Mouse (Mus musculus) embryonic stem cell, embryonic (primary cell): Measurements from ENCODE around the gene Olfr149.
"Not testable (repeated sequence)": the region's sequence is repeated elsewhere in the genome, so short reads cannot be mapped to it uniquely, and the experiment has no call there.

ENCODE experiments used
- CTCF ChIA-PET, 4 experiments: fragments of 300-600 bp in 2 of 4; fragments of 350-600 bp in 2 of 4; sonication (Branson Sonifier 250); formaldehyde crosslinking; loops; one replicate each; lab custom pipeline; 2022; ENCODE audit warnings: inconsistent platforms in 2 of 4; lab: Charles Lee
- POLR2A ChIA-PET, 4 experiments: fragments of 300-600 bp in 2 of 4; fragments of 350-600 bp in 2 of 4; sonication (Branson Sonifier 250); formaldehyde crosslinking; loops; one replicate each; lab custom pipeline; 2022; ENCODE audit warnings: antibody characterized with exemption in 4 of 4, inconsistent platforms in 1 of 4; lab: Charles Lee

Olfr149 gene

DNA sequence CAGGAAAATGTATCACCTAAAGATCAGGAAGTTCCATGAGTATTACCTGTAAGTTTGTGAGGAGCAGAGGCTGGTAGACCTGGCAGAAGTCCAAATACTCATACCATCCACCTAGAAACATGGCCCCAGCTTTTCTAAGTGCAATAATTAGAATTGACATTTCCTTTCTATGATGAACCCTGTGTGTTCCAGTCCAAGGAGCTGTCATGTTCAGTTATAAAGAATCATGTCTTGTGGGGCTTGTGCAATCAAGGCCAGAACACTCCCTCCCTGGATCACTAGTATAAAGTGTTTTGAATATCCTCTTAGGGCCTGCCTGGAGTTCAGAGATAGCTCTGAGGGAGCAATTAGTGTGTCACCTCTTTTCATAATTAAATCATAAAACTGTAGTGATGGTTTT, at the start of gene Olfr149:
TSS of gene Olfr149 (minus strand) at position 101 of the 400 bp plus-strand sequence.
- ChIA-PET POLR2A (no interaction called here), CTCF (no interaction called here)

DNA sequence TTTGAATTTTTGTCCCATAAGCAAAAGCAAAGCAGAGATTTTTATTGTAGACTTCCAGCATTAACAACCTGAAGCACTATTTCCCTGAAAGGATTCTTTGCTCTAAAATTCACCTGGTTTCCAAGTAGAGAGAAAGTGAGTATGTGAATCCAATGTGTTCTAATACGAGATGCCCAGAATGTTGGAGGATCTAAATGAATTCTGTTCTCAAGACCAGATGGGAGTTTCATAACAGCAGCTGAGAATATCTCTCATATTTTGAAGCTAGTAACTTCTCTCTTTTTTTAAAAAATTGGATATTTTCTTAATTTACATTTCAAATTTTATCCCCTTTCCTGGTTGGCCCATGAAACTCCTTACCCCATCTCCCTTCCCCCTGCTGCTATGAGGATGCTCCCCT, 39.5 kb upstream of the Olfr149 start:
- CTCF ChIA-PET = no interaction called here
- POLR2A ChIA-PET = interaction anchor here in 1 of 4 experiments (1.1 kb wide), 1 partner anchor 13 kb away, joined by 3 read pairs; no protein-coding TSS in a partner anchor

DNA sequence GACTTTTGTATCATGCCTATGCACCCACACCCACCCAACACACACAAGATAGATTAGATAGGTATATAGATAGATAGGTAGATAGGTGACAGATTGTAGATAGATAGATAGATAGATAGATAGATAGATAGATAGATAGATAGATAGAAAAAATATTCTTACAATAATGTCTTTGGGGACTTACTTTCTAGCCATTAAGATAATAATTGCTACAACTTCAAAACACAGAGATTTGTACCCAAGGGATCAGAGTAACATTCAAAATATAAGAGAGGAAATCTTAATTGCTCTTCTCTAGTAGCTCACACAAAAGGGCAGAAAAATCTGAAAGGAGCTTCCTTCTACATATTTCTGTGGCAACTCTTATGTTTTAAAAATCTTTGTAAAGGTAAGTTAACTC, 39.0 kb upstream of the Olfr149 start, which contains the start of gene Olfr967:
TSS of gene Olfr967 (plus strand) at position 301 of the 400 bp plus-strand sequence.
- CTCF ChIA-PET = no interaction called here
- POLR2A ChIA-PET = interaction anchor here in 1 of 4 experiments (1.1 kb wide), 1 partner anchor 13 kb away, joined by 3 read pairs; no protein-coding TSS in a partner anchor

DNA sequence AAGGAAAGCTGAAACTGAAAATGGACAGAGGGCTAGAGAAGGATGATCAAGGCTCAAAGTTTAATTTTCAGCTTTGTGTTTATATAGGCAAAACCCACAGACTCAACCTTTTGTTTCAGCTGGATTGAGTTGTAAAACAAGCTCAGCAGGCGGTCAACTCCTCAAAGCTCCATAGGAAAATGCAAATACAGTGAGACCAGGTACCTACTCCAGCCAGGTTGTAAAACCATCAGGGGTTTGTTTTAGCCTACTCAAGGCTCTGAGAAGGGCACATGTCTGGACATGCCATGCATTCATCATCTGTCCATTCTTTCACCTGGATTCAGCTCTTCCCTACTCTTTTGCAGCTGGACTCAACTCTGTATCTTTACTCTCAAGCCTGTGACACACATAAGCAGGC, 33.8 kb upstream of the Olfr149 start:
- CTCF ChIA-PET = interaction anchor here in 1 of 4 experiments (0.7 kb wide), 1 partner anchor 9 kb away, joined by 6 read pairs; no protein-coding TSS in a partner anchor
- POLR2A ChIA-PET = interaction anchor here in 1 of 4 experiments (0.6 kb wide), 1 partner anchor 66 kb away, joined by 4 read pairs; no protein-coding TSS in a partner anchor

DNA sequence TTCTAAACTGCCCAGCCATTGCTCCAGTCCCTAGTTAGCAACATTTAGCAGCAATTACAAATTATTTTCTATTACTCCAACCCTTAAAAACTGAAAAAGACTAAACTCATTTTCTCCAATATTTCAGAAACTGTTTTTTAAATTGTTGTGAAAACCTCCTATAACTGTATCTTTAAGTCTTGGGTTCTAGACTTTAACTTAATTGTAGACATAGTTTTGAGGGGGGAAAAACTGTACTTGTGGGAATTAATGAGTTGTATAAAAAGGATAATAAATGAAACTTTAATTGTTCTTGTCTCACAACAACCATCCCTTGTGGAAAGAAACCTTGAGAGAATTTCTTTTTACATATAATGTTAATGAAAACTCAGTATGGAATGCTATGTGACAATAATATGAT, 23.8 kb upstream of the Olfr149 start, which contains the start of gene Olfr150:
TSS of gene Olfr150 (plus strand) at position 301 of the 400 bp plus-strand sequence.
- ChIA-PET POLR2A (no interaction called here), CTCF (no interaction called here)

DNA sequence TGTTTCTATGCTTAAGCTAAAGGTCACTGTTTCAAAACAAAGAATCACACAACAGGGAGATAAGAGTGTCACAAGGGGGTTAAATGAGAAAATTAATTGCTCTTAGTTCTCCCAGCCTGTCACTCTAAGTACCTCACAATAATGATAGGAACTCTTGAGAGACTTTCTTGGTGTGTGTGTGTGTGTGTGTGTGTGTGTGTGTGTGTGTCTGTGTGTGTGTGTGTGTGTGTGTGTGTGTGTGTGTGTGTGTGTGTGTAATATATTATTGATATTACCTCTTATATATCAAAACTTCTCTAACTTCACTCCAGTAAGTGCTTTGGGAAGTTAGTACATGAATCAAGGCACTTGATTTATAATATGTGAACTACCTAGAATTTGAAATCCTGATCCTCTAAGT, 4.1 kb upstream of the Olfr149 start, which contains the start of gene Olfr965:
TSS of gene Olfr965 (plus strand) at position 301 of the 400 bp plus-strand sequence.
- POLR2A ChIA-PET = no interaction called here
- CTCF ChIA-PET = no interaction called here

DNA sequence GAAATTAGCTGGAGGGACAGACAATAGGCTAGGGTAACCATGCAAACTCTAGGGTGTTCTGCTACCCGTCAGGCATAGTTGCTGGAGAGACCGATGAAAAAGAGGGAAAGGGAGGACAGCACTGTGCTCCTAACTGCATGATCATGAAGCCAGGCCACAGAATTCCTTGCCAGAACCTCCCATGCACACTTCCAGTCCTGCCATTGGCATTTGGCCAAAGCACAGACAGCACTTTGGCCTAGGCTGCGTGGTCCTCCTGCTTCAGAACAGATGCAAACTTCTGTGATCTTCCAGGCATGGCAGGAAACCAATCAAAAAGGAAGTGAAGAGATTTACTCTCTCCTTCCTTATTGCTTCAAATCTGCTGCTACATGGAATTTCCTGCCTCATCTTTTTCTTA, 2.0 kb upstream of the Olfr149 start:
- CTCF ChIA-PET = no interaction called here
- POLR2A ChIA-PET = interaction anchor here in 1 of 4 experiments (0.5 kb wide), 1 partner anchor 1805 kb away, joined by 4 read pairs; no protein-coding TSS in a partner anchor

DNA sequence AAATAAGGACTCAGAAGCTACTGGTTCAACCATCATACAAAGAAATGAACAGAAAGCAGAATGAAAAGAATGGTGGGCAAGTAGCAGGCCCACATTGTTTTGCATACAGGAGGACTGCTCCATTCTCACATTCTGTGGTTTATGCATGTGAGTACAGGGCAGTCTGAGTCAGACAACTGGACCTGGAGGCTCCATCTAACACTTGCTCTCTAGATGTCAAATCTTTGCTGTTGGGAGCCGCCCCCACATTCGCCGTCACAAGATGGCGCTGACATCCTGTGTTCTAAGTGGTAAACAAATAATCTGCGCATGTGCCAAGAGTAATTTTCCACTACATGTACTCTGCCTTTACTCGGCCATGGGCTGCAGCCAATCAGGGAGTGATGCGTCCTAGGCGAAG, 5.8 kb downstream of the Olfr149 start:
- POLR2A ChIA-PET, CTCF ChIA-PET: not testable (repeated sequence)

DNA sequence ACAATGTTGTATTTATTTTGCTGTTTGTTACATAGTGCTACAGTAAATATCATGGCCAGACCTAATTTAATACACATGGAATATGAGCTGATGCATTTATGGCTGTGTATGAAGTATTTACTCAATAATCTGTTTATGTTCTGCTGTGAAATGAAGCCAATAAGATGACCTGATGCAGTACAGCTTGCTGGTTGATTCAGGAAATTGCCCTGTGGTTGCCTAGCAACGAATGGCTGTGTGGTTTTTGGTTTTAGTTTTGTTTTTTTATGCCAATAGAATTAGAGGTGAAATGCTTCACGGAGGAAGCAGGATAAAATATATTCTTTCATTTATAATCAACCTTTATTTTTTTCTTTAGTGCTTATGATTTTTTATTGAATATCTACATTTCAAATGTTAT, 27.6 kb downstream of the Olfr149 start:
- ChIA-PET CTCF (no interaction called here), POLR2A (no interaction called here)

DNA sequence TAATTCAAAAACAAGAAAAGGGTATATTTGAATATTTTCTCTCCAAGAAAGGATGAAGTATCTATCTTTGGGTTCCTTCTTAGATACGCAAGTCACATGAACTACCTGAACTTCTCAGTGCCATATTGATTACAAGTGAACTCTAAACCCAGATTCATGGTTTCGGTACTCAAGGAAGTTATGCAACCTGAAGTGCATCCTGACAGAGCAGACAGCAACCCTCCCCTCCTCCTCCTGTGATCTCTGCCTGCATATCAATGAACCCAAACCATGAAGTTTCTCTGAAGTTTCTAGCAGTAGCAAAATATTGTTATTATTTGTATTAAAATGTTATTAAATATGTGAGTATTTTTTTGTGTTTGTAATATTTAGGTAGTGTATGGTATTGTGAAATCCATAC, 28.4 kb downstream of the Olfr149 start:
- POLR2A ChIA-PET = no interaction called here
- CTCF ChIA-PET = no interaction called here

DNA sequence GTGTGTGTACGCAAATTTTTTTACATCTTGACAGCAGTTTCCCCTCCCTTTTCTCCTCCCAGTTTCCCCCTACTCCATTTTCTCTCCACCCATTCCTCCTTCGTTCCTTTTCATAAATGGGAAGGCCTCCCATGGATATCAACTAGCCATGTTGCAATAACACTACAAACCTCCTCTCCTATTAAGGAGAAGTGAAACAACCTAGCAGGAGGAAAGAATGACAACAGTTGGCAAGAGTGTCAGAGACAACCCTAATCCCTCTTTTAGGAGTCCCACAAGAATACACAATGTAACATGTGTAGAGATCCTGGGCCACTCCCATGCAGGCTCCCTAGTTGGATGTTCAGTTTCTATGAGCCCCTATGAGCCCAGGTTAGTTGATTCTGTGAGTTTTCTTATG, 32.1 kb downstream of the Olfr149 start:
- ChIA-PET POLR2A (interaction anchor here in 1 of 4 experiments (0.6 kb wide), 1 partner anchor 65 kb away, joined by 4 read pairs; no protein-coding TSS in a partner anchor), CTCF (no interaction called here)

DNA sequence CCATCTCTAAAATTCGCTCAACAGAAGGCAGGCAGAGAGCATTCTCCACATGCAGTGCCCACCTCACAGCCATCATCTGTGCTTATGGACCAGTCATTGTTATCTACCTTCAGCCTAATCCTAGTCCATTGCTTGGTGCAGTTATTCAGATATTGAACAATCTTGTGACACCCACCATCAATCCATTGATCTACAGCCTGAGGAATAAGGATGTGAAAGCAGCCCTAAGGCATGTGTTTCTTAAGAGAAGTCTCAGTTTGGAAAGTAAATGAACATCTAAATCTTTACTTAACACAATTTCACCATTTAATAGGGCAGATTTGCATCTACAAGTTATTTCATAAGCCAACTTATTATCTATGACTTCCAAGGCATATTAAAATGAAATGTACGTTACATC, 37.2 kb downstream of the Olfr149 start:
- CTCF ChIA-PET = no interaction called here

DNA sequence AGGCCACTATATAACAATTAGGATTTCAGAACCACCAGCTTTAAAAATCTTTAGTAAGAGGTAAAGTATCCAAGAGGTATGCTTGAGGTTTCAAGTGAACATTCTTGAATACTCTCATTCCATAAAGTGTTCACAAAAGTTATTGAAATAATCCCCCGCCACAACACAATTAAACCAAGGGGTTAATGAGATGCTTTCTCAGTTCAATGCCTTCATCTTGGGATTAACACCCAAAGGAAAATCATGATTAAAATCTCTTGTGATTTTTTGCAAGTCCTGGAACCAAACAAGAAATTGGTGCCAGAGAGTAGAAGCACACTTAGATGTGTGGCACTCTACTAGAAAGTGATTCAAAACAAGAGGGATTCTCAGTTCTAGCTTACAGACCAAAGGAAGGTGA, 40.0 kb downstream of the Olfr149 start, which contains the start of gene Olfr963:
TSS of gene Olfr963 (plus strand) at position 301 of the 400 bp plus-strand sequence.
- ChIA-PET CTCF (no interaction called here), POLR2A (no interaction called here)

More for the DNA sequence above, 37.2 kb downstream of the Olfr149 start:
- POLR2A ChIA-PET = no interaction called here

DNA sequence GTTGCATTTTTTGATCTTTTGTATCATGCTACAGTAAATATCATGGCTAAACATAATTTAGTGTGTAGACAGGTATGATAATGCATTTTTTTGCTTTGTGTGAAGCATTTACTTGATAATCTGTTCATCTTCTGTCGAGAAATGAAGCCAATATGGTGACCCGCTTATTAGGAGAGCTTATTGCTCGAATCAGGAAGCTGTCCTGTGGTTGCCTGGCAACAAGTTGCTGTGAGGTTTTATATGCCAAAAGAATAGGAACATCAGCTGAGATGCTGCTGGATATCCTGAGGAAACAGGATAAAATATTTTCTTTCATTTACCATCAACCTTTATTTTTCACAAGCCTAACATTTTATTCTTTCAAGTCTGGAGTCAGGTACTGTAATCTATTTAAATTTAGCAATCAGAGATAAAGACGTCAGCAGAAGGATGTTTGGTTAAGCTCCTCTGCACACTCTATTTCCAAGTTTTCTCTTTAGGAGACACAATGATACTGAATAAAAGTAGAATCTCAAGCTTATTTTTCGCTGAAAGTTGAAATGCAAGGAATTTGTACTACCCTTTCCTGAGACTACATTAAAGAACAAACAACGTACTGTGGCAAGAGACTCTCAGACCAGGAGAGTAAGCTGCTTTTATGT, 52.0 kb downstream of the Olfr149 start:
- ChIA-PET CTCF (no interaction called here), POLR2A (no interaction called here)
